Mouse (Mus musculus) adrenal gland, postnatal 36 days (tissue): ENCODE measurements at regions not wholly inside any gene's neighbourhood (a gene's known extent, or its start where the extent isn't known, plus 50 kb on each side); places are given as distances from the start of the nearest gene placed in this dataset.

Experiments used
- DNase-seq, 2 experiments: peaks; one replicate each; pipeline ENCODE4 v3.0.0; 2021; ENCODE audit warnings: mixed read lengths in 1 of 2

GRCm38 (mm10) chr1:21132340-21132739 lies 53.3 kb upstream of the Tram2 start:
- DNase-seq = no peak

DNA sequence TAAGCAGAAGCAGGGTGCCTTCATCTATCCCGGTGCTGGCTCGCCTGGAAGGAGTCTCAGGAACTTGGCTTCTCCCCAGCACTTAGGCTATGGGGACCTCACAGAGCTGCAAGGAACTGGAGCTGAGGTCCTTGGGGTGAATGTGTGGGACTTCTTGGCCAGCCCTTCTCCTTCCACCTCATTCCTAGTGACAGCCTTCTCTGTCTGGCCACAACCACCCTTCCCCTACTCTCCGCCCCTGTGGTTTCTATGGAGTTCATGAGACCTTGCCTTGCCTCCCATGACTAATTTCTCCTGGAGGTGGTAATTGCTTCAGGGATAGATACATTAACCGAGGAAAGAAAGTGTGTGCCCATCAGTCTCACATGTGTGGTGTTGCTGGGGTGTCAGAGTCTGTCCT lies 67.9 kb upstream of the Tram2 start:
- DNase-seq = no peak

DNA sequence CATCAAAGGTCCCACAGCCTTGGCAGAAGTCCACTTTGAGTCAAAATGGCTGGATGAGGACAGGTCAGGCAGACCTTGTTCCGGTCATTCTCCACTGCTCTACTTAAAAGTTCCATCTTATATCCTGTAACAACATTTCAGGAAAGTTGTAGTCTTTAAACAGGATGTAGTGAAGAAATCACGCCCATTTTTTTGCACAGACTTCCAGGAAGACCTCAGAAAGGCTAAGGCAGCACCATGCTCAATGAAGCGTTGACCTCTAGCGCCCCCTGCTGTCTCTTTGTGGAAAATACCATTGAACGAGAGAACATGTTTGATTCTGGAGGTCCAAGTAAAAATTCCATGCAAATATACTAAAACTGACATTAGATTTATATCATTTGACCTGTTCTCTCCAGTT lies 56.6 kb upstream of the Tmem14a start:
- DNase-seq = peak; percentile 76 to 83

GRCm38 (mm10) chr1:21166287-21166733 lies 52.1 kb upstream of the Tmem14a start:
- peak; percentile 91 to 94 for DNase-seq

GRCm38 (mm10) chr1:21166762-21167161 lies 51.6 kb upstream of the Tmem14a start:
- DNase-seq = no peak
